Mouse (Mus musculus) thymus, postnatal 0 days (tissue): ENCODE measurements around the gene Met. TPM values are rescaled to one million over a fixed set of nuclear protein-coding genes. Genes with fewer than 3 reads are reported as not detected.

Experiments
- DNase-seq: peaks from one replicate; pipeline ENCODE4 v3.0.0-alpha.2; 2015; ENCODE audit warnings: low spot score
- polyA plus RNA-seq: library from polyadenylated mRNA; unstranded; fragments of >200 nt; fragmentation: Nextera tagmentation; extraction: Ambion mirVana; gene quantifications from 2 replicates; pipeline ENCODE4 v1.2.1, GENCODE M21; 2015

Met gene
- polyA plus RNA-seq, 1 experiment from 2014 or later, result 0.34 TPM

GRCm38 (mm10) chr6:17491502-17491901 is 27.9 kb downstream of the Met start:
- no peak for DNase-seq

- no peak for DNase-seq
Measured at GRCm38 (mm10) chr6:17492062-17492461, 28.5 kb downstream of the Met start.

GRCm38 (mm10) chr6:17495413-17495812 is 31.8 kb downstream of the Met start:
- DNase-seq, result no peak

- DNase-seq, result no peak
Measured at GRCm38 (mm10) chr6:17497366-17497765, 33.8 kb downstream of the Met start.

- DNase-seq, result no peak
Measured at GRCm38 (mm10) chr6:17498801-17499200, 35.2 kb downstream of the Met start.

- no peak for DNase-seq
Measured at GRCm38 (mm10) chr6:17501440-17501839, 37.8 kb downstream of the Met start.

- no peak for DNase-seq
Measured at GRCm38 (mm10) chr6:17502311-17502710, 38.7 kb downstream of the Met start.

GRCm38 (mm10) chr6:17503724-17504123 is 40.1 kb downstream of the Met start:
- DNase-seq, result no peak

GRCm38 (mm10) chr6:17505530-17505929 is 41.9 kb downstream of the Met start:
- DNase-seq, result no peak

GRCm38 (mm10) chr6:17506831-17507230 is 43.2 kb downstream of the Met start:
- no peak for DNase-seq

GRCm38 (mm10) chr6:17508184-17508583 is 44.6 kb downstream of the Met start:
- no peak for DNase-seq

GRCm38 (mm10) chr6:17508604-17509372 is 45.2 kb downstream of the Met start:
- DNase-seq, result no peak

- DNase-seq, result no peak
Measured at GRCm38 (mm10) chr6:17513381-17513780, 49.8 kb downstream of the Met start.

- no peak for DNase-seq
Measured at GRCm38 (mm10) chr6:17515775-17516460, 52.3 kb downstream of the Met start.

- no peak for DNase-seq
Measured at GRCm38 (mm10) chr6:17521901-17522717, 58.5 kb downstream of the Met start.

- DNase-seq, result no peak
Measured at GRCm38 (mm10) chr6:17522917-17523316, 59.3 kb downstream of the Met start.

GRCm38 (mm10) chr6:17529490-17530269 is 66.1 kb downstream of the Met start:
- DNase-seq, result no peak

- no peak for DNase-seq
Measured at GRCm38 (mm10) chr6:17541615-17542014, 78.0 kb downstream of the Met start.

- no peak for DNase-seq
Measured at GRCm38 (mm10) chr6:17542383-17542782, 78.8 kb downstream of the Met start.

- DNase-seq, result no peak
Measured at GRCm38 (mm10) chr6:17545480-17545879, 81.9 kb downstream of the Met start.

- DNase-seq, result no peak
Measured at GRCm38 (mm10) chr6:17546341-17546740, 82.7 kb downstream of the Met start.
